Comparison of ENCODE assay signal across 14 mouse cellular contexts in the genomic region with DNA sequence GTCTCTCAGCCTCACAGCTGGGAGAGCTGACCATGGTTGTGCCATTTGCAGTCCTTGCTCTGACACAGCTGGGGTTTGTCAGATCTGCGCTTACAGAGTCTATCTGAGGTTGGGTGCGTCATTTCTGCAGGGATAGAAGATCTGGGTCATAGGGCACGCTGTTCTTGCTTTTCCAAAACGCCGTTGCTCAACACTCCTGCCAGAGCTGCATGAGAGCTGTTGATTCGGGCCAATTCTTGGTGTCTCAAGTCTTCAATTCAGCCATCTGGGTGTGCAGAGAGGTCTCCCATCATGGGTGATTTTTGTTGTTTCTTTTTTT. TPM values are rescaled to one million over a fixed set of nuclear protein-coding genes. Genes with fewer than 3 reads are reported as not detected.
DNase-seq lines count a peak whose midpoint lies in the region; ATAC-seq and TF ChIP-seq lines count a peak whose summit lies in the region.
"Had no signal": no experiment of that assay in that cellular context is flagged by ENCODE, and none has a peak within 500 bp of the region (broad histone marks: within the 10 kb centered on the region; RNA-seq: fewer than 3 reads in every experiment).

No protein-coding gene starts in this region.

- peak; percentile 34 for DNase-seq in ovary, postnatal 36 days (ENCODE audit: low spot score)
- no peak for DNase-seq in ovary, postnatal 10 days (ENCODE audit: low spot score)
- peak; percentile 51 for DNase-seq in heart, adult 8-10 months (ENCODE audit: low spot score)
- peak; percentile 41 for DNase-seq in kidney, postnatal 0 days (ENCODE audit: low spot score)
- peak; percentile 54 to 85 for DNase-seq in lung, postnatal 4 days
- DNase-seq in layer of hippocampus, adult 18-20 months (ENCODE audit: low spot score in 2 of 2), result no peak
- DNase-seq in thymus, adult 18-20 months, result no peak

- no peak overlapping the region for H3K27ac ChIP-seq in kidney, postnatal 0 days
- H3K27ac ChIP-seq: layer of hippocampus, adult 2 months; limb, embryonic 13.5 days; neural tube, embryonic 12.5 days had no signal

- no peak overlapping the region for H3K4me3 ChIP-seq in kidney, postnatal 0 days (replicated peaks; ENCODE audit: low read depth, low read length)
- H3K4me3 ChIP-seq: layer of hippocampus, adult 2 months; limb, embryonic 13.5 days; neural tube, embryonic 12.5 days had no signal

- no peaks in the 10 kb centered on the region for H3K4me1 ChIP-seq in kidney, postnatal 0 days (replicated peaks; ENCODE audit: insufficient read depth, low read length)
- H3K4me1 ChIP-seq: limb, embryonic 13.5 days; neural tube, embryonic 12.5 days had no signal

- no peak overlapping the region for H3K4me2 ChIP-seq in kidney, postnatal 0 days (ENCODE audit: low read length)
- H3K4me2 ChIP-seq: limb, embryonic 13.5 days; midbrain, embryonic 11.5 days; neural tube, embryonic 12.5 days had no signal

- H3K9ac ChIP-seq in kidney, postnatal 0 days (ENCODE audit: low read depth, low read length), result no peak overlapping the region
- H3K9ac ChIP-seq: limb, embryonic 13.5 days; neural tube, embryonic 12.5 days had no signal

- no peaks in the 10 kb centered on the region; the same call in 1 of the 2 replicates for H3K27me3 ChIP-seq in kidney, postnatal 0 days (ENCODE audit: insufficient read depth, low read length)
- H3K27me3 ChIP-seq: limb, embryonic 13.5 days; neural tube, embryonic 12.5 days had no signal

- no peaks in the 10 kb centered on the region for H3K9me3 ChIP-seq in kidney, postnatal 0 days (replicated peaks; ENCODE audit: low read length)
- H3K9me3 ChIP-seq: limb, embryonic 13.5 days; neural tube, embryonic 12.5 days had no signal

- no peaks in the 10 kb centered on the region for H3K36me3 ChIP-seq in kidney, postnatal 0 days (ENCODE audit: insufficient read depth, low read length)
- H3K36me3 ChIP-seq: limb, embryonic 13.5 days; neural tube, embryonic 12.5 days had no signal

- no peak for TF ChIP-seq CTCF in kidney, postnatal 0 days (IDR thresholded peaks at IDR 0.05; ENCODE audit: low read depth)

- no peak for ATAC-seq in kidney, postnatal 0 days (replicated peaks; ENCODE audit: low FRiP score, low read depth)
- ATAC-seq in CD4-positive, CD25-positive, alpha-beta regulatory T cell, adult 4 months, result no peak

- WGBS in kidney, postnatal 0 days, result 56% methylated on average over 6 of the region's 6 CpGs

RNA-seq across cellular contexts. Expression of a gene that starts 32.3 kb away (rescaled TPM):
- total RNA-seq in heart, adult 8-10 months (2022), result not detected
- polyA plus RNA-seq in kidney, postnatal 0 days (2015; fragmentation: Nextera tagmentation; extraction: Ambion mirVana), result not detected in 2 replicates
- polyA plus RNA-seq in CD4-positive, CD25-positive, alpha-beta regulatory T cell, adult 4 months (2017; shearing (Covaris generic)), result not detected
- total RNA-seq in layer of hippocampus, adult 18-20 months (2021), result 1 to 10 TPM; 1.4 to 2.2 TPM
- polyA plus RNA-seq: heart, embryonic 16.5 days; limb, embryonic 13.5 days; midbrain, embryonic 11.5 days; neural tube, embryonic 12.5 days; thymus, postnatal 0 days had no signal

RNA-seq across cellular contexts. Expression of a gene that starts 56.9 kb away (rescaled TPM):
- total RNA-seq in heart, adult 8-10 months (2022), result not detected
- 0.07 TPM in 1 of 2 replicates, not detected in the other for polyA plus RNA-seq in kidney, postnatal 0 days (2015; fragmentation: Nextera tagmentation; extraction: Ambion mirVana)
- polyA plus RNA-seq in CD4-positive, CD25-positive, alpha-beta regulatory T cell, adult 4 months (2017; shearing (Covaris generic)), result not detected
- 100 to 1,000 TPM; 122 TPM for total RNA-seq in layer of hippocampus, adult 18-20 months (2021)

RNA-seq across cellular contexts. Expression of a gene that starts 60.0 kb away (rescaled TPM):
- 100 to 1,000 TPM in 1 of 4 experiments, 10 to 100 TPM in 3; 70.8 to 183 (median 86.1) TPM for total RNA-seq in heart, adult 8-10 months (2022)
- polyA plus RNA-seq in kidney, postnatal 0 days (2015; fragmentation: Nextera tagmentation; extraction: Ambion mirVana), result 83.4 and 88.6 TPM in 2 replicates
- polyA plus RNA-seq in CD4-positive, CD25-positive, alpha-beta regulatory T cell, adult 4 months (2017; shearing (Covaris generic)), result 1 to 10 TPM; 1.5 to 4.3 TPM
- 10 to 100 TPM; 36.8 to 47.6 TPM for total RNA-seq in layer of hippocampus, adult 18-20 months (2021)

Comparison
In these comparisons a context has a peak if more than half of its experiments do, and no peak if none do; other contexts are left out.
1. DNase-seq: peak in ovary, postnatal 36 days (single experiment), heart, adult 8-10 months (single experiment), kidney, postnatal 0 days (single experiment) and lung, postnatal 4 days (2 of 2); none in ovary, postnatal 10 days (single experiment), layer of hippocampus, adult 18-20 months (0 of 2) and thymus, adult 18-20 months (0 of 2).
2. RNA of a gene that starts 56.9 kb away (total RNA-seq): 122 TPM in layer of hippocampus, adult 18-20 months; not detected in heart, adult 8-10 months; every median in the first group is over 100 times any median in the second.